Comparison of ENCODE assay signal across 22 mouse cellular contexts in the genomic region with DNA sequence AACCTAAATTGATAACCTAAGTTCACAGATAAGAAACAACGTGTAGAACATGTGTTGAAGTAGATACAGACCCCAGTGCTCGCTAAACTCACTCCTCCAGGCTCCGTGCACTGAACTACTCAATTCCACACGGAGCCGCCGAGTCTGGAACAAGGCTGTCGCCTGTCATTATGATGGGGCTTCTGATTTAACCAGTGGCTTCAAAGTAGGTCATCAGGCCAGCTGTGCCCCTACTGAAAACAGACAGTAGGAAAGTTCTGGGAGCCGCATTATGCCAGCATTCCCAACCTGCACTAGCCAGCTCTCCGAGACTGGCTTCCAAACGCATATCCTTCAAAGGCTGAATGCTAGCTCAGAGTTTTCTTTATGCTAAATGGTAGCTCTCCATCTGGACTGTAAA. TPM values are rescaled to one million over a fixed set of nuclear protein-coding genes. Genes with fewer than 3 reads are reported as not detected.
DNase-seq lines count a peak whose midpoint lies in the region; ATAC-seq and TF ChIP-seq lines count a peak whose summit lies in the region.
"Had no signal": no experiment of that assay in that cellular context is flagged by ENCODE, and none has a peak within 500 bp of the region (broad histone marks: within the 10 kb centered on the region; RNA-seq: fewer than 3 reads in every experiment).

No protein-coding gene starts in this region.

- 0 out of 2 replicates have a peak, but pooled peaks have one; percentile 41 for ATAC-seq in heart, embryonic 12.5 days (ENCODE audit: insufficient number of reproducible peaks, low FRiP score)
- ATAC-seq in heart, embryonic 16.5 days (replicated peaks; ENCODE audit: extremely low read depth, insufficient read depth, low FRiP score) = peak; percentile 38
- ATAC-seq in lung, embryonic 16.5 days (ENCODE audit: low read depth) = no peak; the same call in 1 of the 2 replicates
- ATAC-seq in midbrain, postnatal 0 days (ENCODE audit: low FRiP score) = no peak
- ATAC-seq: forebrain, embryonic 16.5 days; intestine, embryonic 15.5 days had no signal

- no peak for TF ChIP-seq EP300 in heart, adult 2 months (IDR thresholded peaks at IDR 0.05; ENCODE audit: insufficient read depth, low read depth, low read length)

- H3K4me2 ChIP-seq in heart, embryonic 12.5 days = peak overlapping the region; percentile 54
- H3K4me2 ChIP-seq in heart, embryonic 16.5 days (ENCODE audit: low read depth, low read length) = peak overlapping the region; percentile 56
- H3K4me2 ChIP-seq in lung, embryonic 16.5 days (ENCODE audit: low read depth, low read length) = no peak overlapping the region
- no peak overlapping the region for H3K4me2 ChIP-seq in midbrain, postnatal 0 days (ENCODE audit: low read depth, low read length, poor library complexity, severe bottlenecking)
- H3K4me2 ChIP-seq: embryonic facial prominence, embryonic 13.5 days; forebrain, embryonic 12.5 days; hindbrain, embryonic 14.5 days; intestine, embryonic 15.5 days had no signal

- H3K4me1 ChIP-seq in heart, embryonic 12.5 days (replicated peaks) = peaks cover 59% of the 10 kb centered on the region
- H3K4me1 ChIP-seq in heart, adult 2 months (ENCODE audit: control insufficient read depth, insufficient read depth, low read length) = peaks cover 2% of the 10 kb centered on the region; the same call in 1 of the 2 replicates
- H3K4me1 ChIP-seq in heart, embryonic 16.5 days (ENCODE audit: control insufficient read depth, insufficient read depth, low read length) = peaks cover 36% of the 10 kb centered on the region
- H3K4me1 ChIP-seq in lung, embryonic 16.5 days (replicated peaks; ENCODE audit: control insufficient read depth, insufficient read depth, low read length) = peaks cover 16% of the 10 kb centered on the region
- H3K4me1 ChIP-seq in midbrain, postnatal 0 days (ENCODE audit: insufficient read depth, low read length) = no peaks in the 10 kb centered on the region
- H3K4me1 ChIP-seq: forebrain, embryonic 12.5 days; intestine, embryonic 15.5 days had no signal

- DNase-seq in heart, adult 2 months = no peak
- no peak for DNase-seq in heart, postnatal 4 days
- DNase-seq in lung, adult 18-20 months = no peak
- no peak for DNase-seq in midbrain, postnatal 0 days (ENCODE audit: low spot score)
- DNase-seq: adrenal gland, adult 2 months; adrenal gland, postnatal 25 days; cerebellum, adult 18-20 months; cerebellum, adult 9-11 months; cerebellum, postnatal 36 days; gastrocnemius, adult 2 months; gastrocnemius, postnatal 25 days; kidney, adult 18-20 months had no signal

- no peaks in the 10 kb centered on the region for H3K9me3 ChIP-seq in heart, embryonic 12.5 days (replicated peaks)
- H3K9me3 ChIP-seq in heart, embryonic 16.5 days (replicated peaks; ENCODE audit: control insufficient read depth, low read length) = no peaks in the 10 kb centered on the region
- no peaks in the 10 kb centered on the region for H3K9me3 ChIP-seq in lung, embryonic 16.5 days (ENCODE audit: control insufficient read depth, low read length)
- H3K9me3 ChIP-seq in midbrain, postnatal 0 days (ENCODE audit: low read length) = no peaks in the 10 kb centered on the region
- H3K9me3 ChIP-seq: embryonic facial prominence, embryonic 13.5 days; forebrain, embryonic 12.5 days; hindbrain, embryonic 10.5 days; intestine, embryonic 15.5 days had no signal

- peak overlapping the region; percentile 83 for H3K27ac ChIP-seq in heart, embryonic 12.5 days (ENCODE audit: poor library complexity, severe bottlenecking)
- no peak overlapping the region for H3K27ac ChIP-seq in heart, adult 2 months
- H3K27ac ChIP-seq in heart, embryonic 16.5 days (ENCODE audit: low read length) = peak overlapping the region; percentile 80
- peak overlapping the region; percentile 17 for H3K27ac ChIP-seq in lung, embryonic 16.5 days (ENCODE audit: low read length)
- H3K27ac ChIP-seq in midbrain, postnatal 0 days (ENCODE audit: low read depth, low read length) = no peak overlapping the region
- H3K27ac ChIP-seq: embryonic facial prominence, embryonic 13.5 days; forebrain, embryonic 12.5 days; gastrocnemius, adult 2 months; hindbrain, embryonic 10.5 days; hindbrain, embryonic 14.5 days; intestine, embryonic 15.5 days had no signal

- 0 out of 2 replicates have a peak, but pooled peaks cover 6% of the 10 kb centered on the region for H3K36me3 ChIP-seq in heart, embryonic 12.5 days
- H3K36me3 ChIP-seq in heart, adult 2 months (ENCODE audit: control insufficient read depth, insufficient read depth, low read length) = no peaks in the 10 kb centered on the region
- no peaks in the 10 kb centered on the region for H3K36me3 ChIP-seq in heart, embryonic 16.5 days (ENCODE audit: control insufficient read depth, insufficient read depth)
- no peaks in the 10 kb centered on the region for H3K36me3 ChIP-seq in lung, embryonic 16.5 days (ENCODE audit: control insufficient read depth, insufficient read depth, low read length)
- no peaks in the 10 kb centered on the region for H3K36me3 ChIP-seq in midbrain, postnatal 0 days (ENCODE audit: insufficient read depth, low read length)
- H3K36me3 ChIP-seq: embryonic facial prominence, embryonic 13.5 days; forebrain, embryonic 12.5 days; hindbrain, embryonic 10.5 days; intestine, embryonic 15.5 days had no signal

- no peak for TF ChIP-seq POLR2A in heart, adult 2 months (IDR thresholded peaks at IDR 0.05; ENCODE audit: insufficient read depth, low read depth, low read length)

- TF ChIP-seq CTCF in heart, adult 2 months (IDR thresholded peaks at IDR 0.05) = no peak
- TF ChIP-seq CTCF in midbrain, postnatal 0 days (IDR thresholded peaks at IDR 0.05) = no peak

- H3K9ac ChIP-seq in heart, embryonic 12.5 days = no peak overlapping the region; the same call in 1 of the 2 replicates
- H3K9ac ChIP-seq in heart, adult 2 months (ENCODE audit: low read depth, low read length) = no peak overlapping the region
- peak overlapping the region; percentile 49 for H3K9ac ChIP-seq in heart, embryonic 16.5 days (ENCODE audit: low read length)
- no peak overlapping the region for H3K9ac ChIP-seq in lung, embryonic 16.5 days (ENCODE audit: low read length)
- H3K9ac ChIP-seq in midbrain, postnatal 0 days (replicated peaks; ENCODE audit: low read length, poor library complexity, severe bottlenecking) = no peak overlapping the region
- H3K9ac ChIP-seq: embryonic facial prominence, embryonic 13.5 days; forebrain, embryonic 12.5 days; hindbrain, embryonic 14.5 days; intestine, embryonic 15.5 days had no signal

- intact Hi-C loops in heart, adult 2 months (cut with DNase I) = no loop called here

- H3K27me3 ChIP-seq in heart, embryonic 12.5 days (replicated peaks) = no peaks in the 10 kb centered on the region
- H3K27me3 ChIP-seq in heart, adult 2 months (ENCODE audit: control insufficient read depth, insufficient read depth, low read length) = no peaks in the 10 kb centered on the region
- no peaks in the 10 kb centered on the region for H3K27me3 ChIP-seq in heart, embryonic 16.5 days (ENCODE audit: control insufficient read depth, insufficient read depth, low read length)
- H3K27me3 ChIP-seq in lung, embryonic 16.5 days (ENCODE audit: control insufficient read depth, insufficient read depth, low read depth, low read length) = no peaks in the 10 kb centered on the region
- no peaks in the 10 kb centered on the region for H3K27me3 ChIP-seq in midbrain, postnatal 0 days (ENCODE audit: insufficient read depth, low read length)
- H3K27me3 ChIP-seq: embryonic facial prominence, embryonic 13.5 days; forebrain, embryonic 12.5 days; intestine, embryonic 15.5 days had no signal

- WGBS in heart, embryonic 12.5 days = 14% methylated on average over 10 of the region's 10 CpGs
- WGBS in heart, adult 2 months = 36% methylated on average over 10 of the region's 10 CpGs
- WGBS in heart, embryonic 16.5 days = 22% methylated on average over 10 of the region's 10 CpGs
- 60% methylated on average over 10 of the region's 10 CpGs for WGBS in lung, embryonic 16.5 days
- WGBS in midbrain, postnatal 0 days = 80% methylated on average over 10 of the region's 10 CpGs

- 0 out of 2 replicates have a peak overlapping the region, but pooled peaks have one; percentile 13 for H3K4me3 ChIP-seq in heart, embryonic 12.5 days
- H3K4me3 ChIP-seq in heart, adult 2 months = no peak overlapping the region
- peak overlapping the region; percentile 13 for H3K4me3 ChIP-seq in heart, embryonic 16.5 days (ENCODE audit: low read length)
- H3K4me3 ChIP-seq in lung, embryonic 16.5 days (ENCODE audit: low read length) = no peak overlapping the region
- no peak overlapping the region for H3K4me3 ChIP-seq in midbrain, postnatal 0 days (ENCODE audit: low read depth, low read length)
- H3K4me3 ChIP-seq: embryonic facial prominence, embryonic 13.5 days; forebrain, embryonic 12.5 days; gastrocnemius, adult 2 months; hindbrain, embryonic 10.5 days; intestine, embryonic 15.5 days had no signal

- H3K79me2 ChIP-seq in heart, adult 2 months (replicated peaks; ENCODE audit: control insufficient read depth, insufficient read depth, low read length) = 0 out of 2 replicates have a peak, but pooled peaks cover 2% of the 10 kb centered on the region

RNA-seq across cellular contexts. Expression of a gene that starts 42.8 kb away (rescaled TPM):
- 69.0 and 74.2 TPM in 2 replicates for polyA plus RNA-seq in heart, embryonic 12.5 days (2016; fragmentation: Nextera tagmentation; extraction: Ambion mirVana)
- 1 to 10 TPM; 4.6 to 5.1 TPM for total RNA-seq in heart, adult 2 months (2021)
- polyA plus RNA-seq in heart, adult 2 months (2012; rRNA removed) = 1.5 and 2.1 TPM in 2 replicates
- polyA plus RNA-seq in heart, embryonic 16.5 days (2015; fragmentation: Nextera tagmentation; extraction: Ambion mirVana) = 42.2 and 43.6 TPM in 2 replicates
- total RNA-seq in heart, postnatal 4 days (2021) = 10 to 100 TPM; 28.7 to 31.6 TPM
- polyA plus RNA-seq in lung, embryonic 16.5 days (2015; fragmentation: Nextera tagmentation; extraction: Ambion mirVana) = 102 and 106 TPM in 2 replicates
- 14.8 and 19.8 TPM in 2 replicates for total RNA-seq in midbrain, postnatal 0 days (2014; rRNA removed)
- 20.1 and 22.9 TPM in 2 replicates for polyA plus RNA-seq in midbrain, postnatal 0 days (2015; fragmentation: Nextera tagmentation; extraction: Ambion mirVana)
- total RNA-seq: granulocyte monocyte progenitor cell, adult 5-6 weeks had no signal

Comparison
In these comparisons a context has a peak if more than half of its experiments do, and no peak if none do; other contexts are left out.
1. H3K27ac ChIP-seq: peak in heart, embryonic 12.5 days (single experiment), heart, embryonic 16.5 days (single experiment) and lung, embryonic 16.5 days (single experiment); none in heart, adult 2 months (single experiment) and midbrain, postnatal 0 days (single experiment).
2. H3K4me3 ChIP-seq: peak in heart, embryonic 12.5 days (single experiment) and heart, embryonic 16.5 days (single experiment); none in heart, adult 2 months (single experiment), lung, embryonic 16.5 days (single experiment) and midbrain, postnatal 0 days (single experiment).
3. ATAC-seq: peak in heart, embryonic 12.5 days (single experiment) and heart, embryonic 16.5 days (single experiment); none in lung, embryonic 16.5 days (single experiment) and midbrain, postnatal 0 days (single experiment).
4. H3K4me2 ChIP-seq: peak in heart, embryonic 12.5 days (single experiment) and heart, embryonic 16.5 days (single experiment); none in lung, embryonic 16.5 days (single experiment) and midbrain, postnatal 0 days (single experiment).